Mouse (Mus musculus) MEL (cell line): Measurements from ENCODE around the gene Rcl1. TPM values are rescaled to one million over a fixed set of nuclear protein-coding genes. Genes with fewer than 3 reads are reported as not detected.

Source experiments
- DNase-seq: peaks from one replicate; pipeline ENCODE4 v3.0.0; 2011; ENCODE audit warnings: low read depth, low spot score
- H3K27ac ChIP-seq: 2 replicates; pipeline ENCODE4 v1.5.1; 2012; ENCODE audit warnings: low read depth, mild to moderate bottlenecking, control low read depth, low read length, moderate library complexity; ENCODE audit not compliant: control insufficient read depth
- H3K27me3 ChIP-seq, 2 experiments: fragments of 150-350 bp in 1 of 2; sonication (generic) in 1 of 2; 2 replicates each; pipeline ENCODE4 v1.6.1; 2012; ENCODE audit warnings: low read length in 2 of 2, mild to moderate bottlenecking in 2 of 2, improper control_type of control experiment in 1 of 2, moderate library complexity in 1 of 2; ENCODE audit not compliant: insufficient read depth in 2 of 2, control insufficient read depth in 1 of 2
- H3K36me3 ChIP-seq, 2 experiments: 2 replicates each; pipeline ENCODE4 v1.6.1; 2012 to 2014; ENCODE audit warnings: low read length in 2 of 2, improper control_type of control experiment in 1 of 2, inconsistent platforms in 1 of 2, mild to moderate bottlenecking in 1 of 2; ENCODE audit not compliant: insufficient read depth in 2 of 2, control insufficient read depth in 1 of 2
- H3K4me1 ChIP-seq, 2 experiments: fragments of 150-350 bp in 1 of 2; sonication (generic) in 1 of 2; 2 replicates each; pipeline ENCODE4 v1.6.1; 2012; ENCODE audit warnings: low read length in 2 of 2, improper control_type of control experiment in 1 of 2, mild to moderate bottlenecking in 1 of 2; ENCODE audit not compliant: insufficient read depth in 2 of 2, control insufficient read depth in 1 of 2
- H3K4me3 ChIP-seq, 2 experiments: fragments of 150-350 bp in 1 of 2; sonication (generic) in 1 of 2; 2 replicates each; pipeline ENCODE4 v1.5.1; 2012; ENCODE audit warnings: low read depth in 2 of 2, low read length in 2 of 2, mild to moderate bottlenecking in 2 of 2, moderate library complexity in 2 of 2, control low read depth in 1 of 2, improper control_type of control experiment in 1 of 2; ENCODE audit not compliant: control insufficient read depth in 1 of 2, insufficient read depth in 1 of 2
- H3K79me2 ChIP-seq: 2 replicates; pipeline ENCODE4 v1.6.1; 2012; ENCODE audit warnings: mild to moderate bottlenecking, low read length, moderate library complexity; ENCODE audit not compliant: control insufficient read depth, poor library complexity, insufficient read depth
- H3K9ac ChIP-seq: 2 replicates; pipeline ENCODE4 v1.6.1; 2012; ENCODE audit warnings: low read depth, mild to moderate bottlenecking, control low read depth, low read length, moderate library complexity; ENCODE audit not compliant: control insufficient read depth, poor library complexity, severe bottlenecking
- H3K9me3 ChIP-seq: fragments of 150-350 bp; sonication (generic); replicated peaks from 2 replicates; pipeline ENCODE4 v1.6.1; 2012; ENCODE audit warnings: mild to moderate bottlenecking, low read length, improper control_type of control experiment, moderate library complexity; ENCODE audit not compliant: insufficient read depth
- BHLHE40 ChIP-seq: IDR thresholded peaks from 2 replicates; pipeline ENCODE4 v1.6.1; 2012; ENCODE audit warnings: low read depth, mild to moderate bottlenecking, inconsistent platforms, low read length, improper control_type of control experiment, borderline replicate concordance
- CHD1 ChIP-seq: IDR thresholded peaks from 2 replicates; pipeline ENCODE4 v1.6.1; 2012; ENCODE audit warnings: low read depth, mild to moderate bottlenecking, inconsistent platforms, low read length, improper control_type of control experiment
- CHD2 ChIP-seq: IDR thresholded peaks from 2 replicates; pipeline ENCODE4 v1.6.1; 2011; ENCODE audit warnings: low read length, improper control_type of control experiment
- CTCF ChIP-seq, 3 experiments: IDR thresholded peaks in 2 of 3; conservative IDR thresholded peaks in 1 of 3; 2 replicates each; pipeline ENCODE4 v1.5.1; 2011 to 2012; ENCODE audit warnings: low read length in 3 of 3, low read depth in 2 of 3, mild to moderate bottlenecking in 2 of 3, improper control_type of control experiment in 1 of 3, inconsistent platforms in 1 of 3, mixed read lengths in 1 of 3, moderate library complexity in 1 of 3; ENCODE audit not compliant: control insufficient read depth in 1 of 3, insufficient read depth in 1 of 3, poor library complexity in 1 of 3, severe bottlenecking in 1 of 3
- E2F4 ChIP-seq: IDR thresholded peaks from 2 replicates; pipeline ENCODE4 v1.6.1; 2011; ENCODE audit warnings: low read depth, low read length, improper control_type of control experiment, borderline replicate concordance
- ELF1 ChIP-seq: IDR thresholded peaks from 2 replicates; pipeline ENCODE4 v1.6.1; 2014; ENCODE audit warnings: low read depth, mild to moderate bottlenecking, inconsistent platforms, low read length, improper control_type of control experiment, moderate library complexity
- EP300 ChIP-seq, 2 experiments: IDR thresholded peaks; 2 replicates each; pipeline ENCODE4 v1.6.1; 2011; ENCODE audit warnings: improper control_type of control experiment in 2 of 2, low read length in 2 of 2, low read depth in 1 of 2, mild to moderate bottlenecking in 1 of 2
- ETS1 ChIP-seq: IDR thresholded peaks from 2 replicates; pipeline ENCODE4 v1.6.1; 2012; ENCODE audit warnings: low read depth, mild to moderate bottlenecking, inconsistent platforms, low read length, improper control_type of control experiment, moderate library complexity
- HCFC1 ChIP-seq: IDR thresholded peaks from 2 replicates; pipeline ENCODE4 v1.6.1; 2012; ENCODE audit warnings: low read depth, mild to moderate bottlenecking, inconsistent platforms, low read length, improper control_type of control experiment, moderate library complexity
- MAFK ChIP-seq: IDR thresholded peaks from 2 replicates; pipeline ENCODE4 v1.6.1; 2011; ENCODE audit warnings: low read depth, mild to moderate bottlenecking, low read length, improper control_type of control experiment, borderline replicate concordance
- MAZ ChIP-seq: IDR thresholded peaks from 2 replicates; pipeline ENCODE4 v1.6.1; 2012; ENCODE audit warnings: low read depth, mild to moderate bottlenecking, inconsistent platforms, low read length, improper control_type of control experiment
- MEF2A ChIP-seq: IDR thresholded peaks from 2 replicates; pipeline ENCODE4 v1.6.1; 2014; ENCODE audit warnings: low read depth, mild to moderate bottlenecking, inconsistent platforms, low read length, improper control_type of control experiment; ENCODE audit not compliant: poor library complexity, insufficient replicate concordance, severe bottlenecking; ENCODE audit errors: extremely low read depth
- MYC ChIP-seq: IDR thresholded peaks from 2 replicates; pipeline ENCODE4 v1.6.1; 2011; ENCODE audit warnings: low read depth, mild to moderate bottlenecking, low read length, improper control_type of control experiment, moderate library complexity
- NRF1 ChIP-seq: IDR thresholded peaks from 2 replicates; pipeline ENCODE4 v1.6.1; 2014; ENCODE audit warnings: low read depth, mild to moderate bottlenecking, inconsistent platforms, low read length, improper control_type of control experiment, moderate library complexity; ENCODE audit not compliant: poor library complexity, insufficient read depth, severe bottlenecking
- POLR2AphosphoS2 ChIP-seq: IDR thresholded peaks from 2 replicates; pipeline ENCODE4 v1.6.1; 2011; ENCODE audit warnings: low read length, improper control_type of control experiment
- POLR2AphosphoS5 ChIP-seq: IDR thresholded peaks from 2 replicates; pipeline ENCODE4 v1.6.1; 2012; ENCODE audit warnings: low read depth, borderline replicate concordance, mild to moderate bottlenecking, inconsistent platforms, low read length, moderate library complexity, mixed read lengths
- SIN3A ChIP-seq: IDR thresholded peaks from 2 replicates; pipeline ENCODE4 v1.6.1; 2012; ENCODE audit warnings: low read length, improper control_type of control experiment, inconsistent platforms
- TCF12 ChIP-seq: IDR thresholded peaks from 2 replicates; pipeline ENCODE4 v1.6.1; 2014; ENCODE audit warnings: low read depth, mild to moderate bottlenecking, inconsistent platforms, low read length, improper control_type of control experiment, moderate library complexity
- UBTF ChIP-seq: IDR thresholded peaks from 2 replicates; pipeline ENCODE4 v1.6.1; 2012; ENCODE audit warnings: low read depth, mild to moderate bottlenecking, inconsistent platforms, low read length, improper control_type of control experiment, moderate library complexity, borderline replicate concordance; ENCODE audit not compliant: insufficient read depth
- USF1 ChIP-seq: IDR thresholded peaks from 2 replicates; pipeline ENCODE4 v1.6.1; 2014; ENCODE audit warnings: low read depth, mild to moderate bottlenecking, inconsistent platforms, low read length, improper control_type of control experiment, moderate library complexity
- USF2 ChIP-seq, 2 experiments: IDR thresholded peaks; 2 replicates each; pipeline ENCODE4 v1.6.1; 2011 to 2012; ENCODE audit warnings: improper control_type of control experiment in 2 of 2, low read length in 2 of 2, borderline replicate concordance in 1 of 2, inconsistent platforms in 1 of 2, low read depth in 1 of 2, mild to moderate bottlenecking in 1 of 2; ENCODE audit not compliant: insufficient read depth in 1 of 2
- ZC3H11A ChIP-seq: IDR thresholded peaks from 2 replicates; pipeline ENCODE4 v1.6.1; 2012; ENCODE audit warnings: low read depth, mild to moderate bottlenecking, inconsistent platforms, low read length, improper control_type of control experiment
- ZKSCAN1 ChIP-seq: IDR thresholded peaks from 2 replicates; pipeline ENCODE4 v1.6.1; 2012; ENCODE audit warnings: low read depth, mild to moderate bottlenecking, inconsistent platforms, low read length, improper control_type of control experiment, moderate library complexity
- ZMIZ1 ChIP-seq: IDR thresholded peaks from 2 replicates; pipeline ENCODE4 v1.6.1; 2012; ENCODE audit warnings: low read depth, mild to moderate bottlenecking, inconsistent platforms, low read length, improper control_type of control experiment, moderate library complexity
- ZNF384 ChIP-seq: IDR thresholded peaks from 2 replicates; pipeline ENCODE4 v1.6.1; 2012; ENCODE audit warnings: low read depth, mild to moderate bottlenecking, inconsistent platforms, low read length, improper control_type of control experiment
- polyA plus RNA-seq, 2 experiments: library from polyadenylated mRNA; stranded (reverse) in 1 of 2; unstranded in 1 of 2; fragments of >175 nt in 1 of 2; fragments of >200 nt in 1 of 2; gene quantifications; 2 replicates each; pipeline versions ENCODE4 v1.2.1 to v1.2.4; 2012; ENCODE audit warnings: low replicate concordance in 2 of 2, low read depth in 1 of 2; ENCODE audit not compliant: insufficient read length in 2 of 2, insufficient read depth in 1 of 2, missing spikeins in 1 of 2
- total RNA-seq: library from RNA; depleted of rRNA; stranded (reverse); fragments of 300-350 nt; gene quantifications from 2 replicates; pipeline ENCODE4 v1.2.3, GENCODE M21; 2012

Rcl1 gene
- total and polyA plus RNA-seq, 3 experiments, result 86.4 to 122 TPM; not detected in 1

- TF ChIP-seq HCFC1 (peak; percentile 72), UBTF (no peak), ZKSCAN1 (no peak)
Measured at GRCm38 (mm10) chr19:29100874-29101542, at the start of gene Rcl1 (continued).

DNA sequence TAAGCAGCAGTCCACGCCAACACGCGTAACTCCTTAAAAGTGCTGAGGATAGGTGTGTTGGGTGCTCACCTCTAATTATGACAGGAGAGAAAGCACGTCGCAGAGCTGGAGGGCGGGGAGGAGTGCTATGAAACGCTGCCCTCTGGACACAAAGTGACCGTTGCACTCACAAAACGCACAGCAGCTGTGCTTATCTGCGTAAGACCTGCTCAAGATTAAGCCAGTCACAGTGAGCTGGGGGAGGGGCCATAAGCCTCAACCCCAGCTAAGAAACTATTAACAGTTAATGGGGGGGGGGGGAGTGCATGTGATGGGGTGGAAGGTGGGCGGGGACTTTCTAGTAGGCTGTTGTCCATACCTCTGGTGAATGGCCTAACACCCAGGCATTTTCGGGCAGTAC is 48.4 kb upstream of the Rcl1 start:
- Histone ChIP-seq H3K9me3 (no peaks in the 10 kb centered on the region), H3K4me3 (no peak overlapping the region), H3K27me3 (no peaks in the 10 kb centered on the region), H3K9ac (no peak overlapping the region), H3K4me1 (peaks cover 2 to 6% of the 10 kb centered on the region in 2 experiments; a peak in 3 of 4 replicates), H3K27ac (no peak overlapping the region), H3K79me2 (peaks cover 5% of the 10 kb centered on the region; the same call in 1 of the 2 replicates), H3K36me3 (0 out of 4 replicates have a peak, but pooled peaks cover 0 to 2% of the 10 kb centered on the region in 2 experiments)
- no peak for DNase-seq
- TF ChIP-seq ETS1 (no peak), ZNF384 (no peak), HCFC1 (no peak), NRF1 (no peak), POLR2AphosphoS5 (no peak), CHD2 (no peak), MEF2A (no peak), BHLHE40 (no peak)

- Histone ChIP-seq H3K79me2 (no peaks in the 10 kb centered on the region), H3K9ac (no peak overlapping the region), H3K4me3 (no peak overlapping the region), H3K36me3 (peaks cover 0 to 5% of the 10 kb centered on the region in 2 experiments; a peak in 2 of 4 replicates), H3K27ac (no peak overlapping the region), H3K4me1 (peaks cover 0 to 7% of the 10 kb centered on the region in 2 experiments; a peak in 2 of 4 replicates), H3K9me3 (no peaks in the 10 kb centered on the region), H3K27me3 (no peaks in the 10 kb centered on the region)
- no peak for DNase-seq
- no peak for TF ChIP-seq CTCF (IDR thresholded peaks at IDR 0.05 in 2 of 3, conservative IDR thresholded peaks at IDR 0.05 in 1 of 3; ENCODE audit: control insufficient read depth in 1 of 3, insufficient read depth in 1 of 3, low read depth in 2 of 3, low read length in 3 of 3, poor library complexity in 1 of 3, severe bottlenecking in 1 of 3)
- TF ChIP-seq MAFK, result no peak
- TF ChIP-seq USF1, result no peak
- TF ChIP-seq HCFC1, result no peak
- TF ChIP-seq MAZ, result no peak
- TF ChIP-seq TCF12, result no peak
- TF ChIP-seq BHLHE40, result no peak
- TF ChIP-seq ZMIZ1, result no peak
- no peak for TF ChIP-seq USF2 (IDR thresholded peaks at IDR 0.05; ENCODE audit: borderline replicate concordance in 1 of 2, insufficient read depth in 1 of 2, low read depth in 1 of 2, low read length in 2 of 2)
- TF ChIP-seq MYC, result no peak
- TF ChIP-seq E2F4, result no peak
- no peak for TF ChIP-seq MEF2A
- TF ChIP-seq ZNF384, result no peak
- TF ChIP-seq POLR2AphosphoS2, result no peak
- TF ChIP-seq EP300 (IDR thresholded peaks at IDR 0.05; ENCODE audit: low read depth in 1 of 2, low read length in 2 of 2), result no peak
- TF ChIP-seq ZC3H11A, result no peak
- no peak for TF ChIP-seq ELF1
- TF ChIP-seq CHD1, result no peak
- TF ChIP-seq SIN3A, result no peak
Measured at GRCm38 (mm10) chr19:29054594-29054993, 46.6 kb upstream of the Rcl1 start.
